Mouse (Mus musculus) urinary bladder, postnatal 10 days (tissue): ENCODE results near the gene Tspan9.

Experiments
- DNase-seq: peaks from one replicate; pipeline ENCODE4 v3.0.0; 2022; ENCODE audit warnings: low spot score

The Tspan9 gene

DNA sequence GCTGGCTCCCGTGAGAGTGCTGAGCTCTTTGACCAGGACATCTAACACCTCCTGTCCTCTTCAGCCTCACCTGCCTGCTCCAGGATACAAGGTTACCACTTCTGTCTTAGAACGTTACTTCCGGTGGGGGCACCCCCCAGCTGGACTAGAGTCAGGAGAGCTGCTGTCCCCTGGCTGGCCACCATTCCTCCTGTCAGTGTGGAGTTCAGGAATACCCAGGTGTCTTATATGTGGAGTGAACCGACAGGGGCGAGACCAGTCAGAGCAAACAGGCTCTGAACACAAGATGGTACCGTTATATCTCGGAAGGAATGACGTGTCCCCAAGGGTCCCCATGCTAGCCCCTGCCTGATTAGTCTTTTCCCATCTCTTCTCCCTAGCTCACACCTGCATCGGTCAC, 106.8 kb downstream of the Tspan9 start:
- DNase-seq = no peak

DNA sequence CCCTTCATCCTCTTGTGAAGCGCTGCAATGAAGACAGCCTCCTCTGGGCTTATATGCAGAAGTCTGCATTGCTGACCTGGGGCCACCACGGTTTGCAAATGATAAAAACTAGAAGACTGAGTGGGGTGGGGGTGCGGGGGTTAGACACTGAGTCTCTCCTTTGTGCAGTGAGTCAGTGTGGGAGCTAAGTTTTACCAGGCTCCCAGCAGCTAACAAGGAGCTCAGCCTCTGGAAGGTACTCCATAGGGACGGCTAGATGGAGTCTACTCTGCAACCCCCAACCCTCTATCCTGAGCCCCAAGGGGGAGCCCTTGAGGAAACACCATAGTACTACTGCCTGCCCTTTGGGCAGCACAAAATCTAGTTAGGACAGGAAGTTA, 107.5 kb downstream of the Tspan9 start:
- DNase-seq = no peak

DNA sequence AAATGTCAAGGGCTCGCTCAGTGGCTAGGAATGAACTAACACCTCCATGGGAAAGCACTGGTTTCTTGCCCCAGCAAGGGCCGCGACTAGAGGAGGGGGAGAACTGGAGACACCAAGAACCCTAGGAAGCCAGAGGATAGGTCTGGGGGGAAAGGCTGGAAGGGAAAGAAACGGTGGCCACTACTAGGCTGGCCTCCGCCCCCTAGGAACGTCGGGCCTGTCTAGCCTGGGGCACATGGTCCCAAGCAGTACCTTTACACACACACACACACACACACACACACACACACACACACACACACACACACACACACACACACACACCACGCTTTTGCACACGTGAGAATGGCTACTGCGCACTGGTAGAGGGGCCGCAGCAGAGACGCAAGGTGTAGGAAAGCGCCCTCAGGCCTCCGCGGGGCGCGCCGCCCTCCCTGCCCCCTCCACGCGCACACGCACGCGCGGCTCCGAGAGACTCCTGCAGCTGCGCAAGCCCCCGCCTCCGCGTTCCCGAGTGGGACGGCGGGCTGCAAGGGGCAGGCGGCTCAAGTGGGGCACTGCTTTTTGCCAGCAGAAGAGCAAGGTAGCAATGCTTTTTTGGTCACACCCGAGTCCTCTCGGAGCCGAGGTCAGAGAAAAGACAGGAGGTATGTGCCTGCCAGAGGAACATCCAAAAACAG, 108.0 kb downstream of the Tspan9 start:
- DNase-seq = no peak

DNA sequence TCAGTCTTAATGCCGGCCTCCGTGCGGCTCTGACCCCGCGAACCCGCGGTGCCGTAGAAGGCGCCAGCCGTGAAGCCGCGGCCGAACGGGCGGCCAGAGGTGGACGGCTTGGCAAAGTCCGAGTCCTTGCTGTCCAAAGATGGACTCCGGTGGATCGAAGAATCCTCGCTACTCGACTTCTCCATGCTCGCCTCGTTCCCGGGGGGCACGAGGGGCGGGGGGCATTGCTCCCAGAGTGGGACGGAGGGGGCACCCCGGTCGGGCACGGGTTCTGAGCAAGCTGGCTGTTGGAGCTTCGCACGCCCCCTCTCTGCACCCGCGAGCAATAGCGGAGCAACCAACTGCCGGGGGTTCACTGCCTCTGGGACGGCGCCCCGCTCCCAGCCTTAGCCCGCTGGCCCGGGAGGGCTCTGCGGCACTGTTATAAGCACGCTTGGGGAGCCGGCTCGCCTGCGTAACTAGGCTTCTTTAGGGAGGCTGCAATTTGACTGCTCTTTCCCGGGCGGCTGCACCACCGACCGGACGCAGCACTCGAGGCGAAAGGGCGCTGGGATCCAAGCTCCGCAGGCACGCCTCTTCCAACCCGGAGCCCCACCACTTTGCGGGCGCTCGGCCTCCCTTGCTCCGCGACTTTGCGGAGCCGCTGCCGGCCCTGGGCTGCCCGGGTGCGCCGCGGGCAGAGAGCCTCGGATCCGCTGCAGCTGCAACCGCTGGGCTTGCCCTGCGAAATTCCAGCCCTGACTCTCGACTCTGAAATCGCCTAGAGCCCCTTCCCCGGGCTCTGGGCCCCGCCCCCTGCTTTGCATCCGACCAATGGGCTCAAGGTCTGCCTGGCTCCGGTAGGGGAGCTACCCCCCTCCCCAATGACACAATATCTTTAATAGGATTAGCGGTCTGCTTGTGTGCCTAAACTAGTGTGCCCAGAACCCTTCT, 108.8 kb downstream of the Tspan9 start:
- DNase-seq = no peak

DNA sequence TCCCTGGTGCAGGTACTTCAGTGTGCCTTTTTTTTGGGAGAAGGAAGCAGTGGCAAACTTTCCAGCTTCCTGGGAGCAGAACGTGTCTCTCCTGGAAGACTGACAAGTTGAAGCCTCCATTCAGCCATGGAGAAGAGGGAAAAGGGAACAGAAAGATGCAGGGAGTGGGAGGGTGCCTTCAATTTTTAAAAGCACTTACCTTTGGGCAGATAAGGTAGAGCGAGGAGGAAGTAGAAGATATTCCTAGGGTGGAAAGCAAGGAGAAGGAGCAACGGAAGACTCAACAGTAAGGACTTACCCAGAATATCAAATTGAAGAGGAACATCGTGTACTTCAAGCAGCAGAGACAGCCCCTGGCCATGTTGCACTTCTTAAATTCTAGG, 109.5 kb downstream of the Tspan9 start:
- DNase-seq = no peak

DNA sequence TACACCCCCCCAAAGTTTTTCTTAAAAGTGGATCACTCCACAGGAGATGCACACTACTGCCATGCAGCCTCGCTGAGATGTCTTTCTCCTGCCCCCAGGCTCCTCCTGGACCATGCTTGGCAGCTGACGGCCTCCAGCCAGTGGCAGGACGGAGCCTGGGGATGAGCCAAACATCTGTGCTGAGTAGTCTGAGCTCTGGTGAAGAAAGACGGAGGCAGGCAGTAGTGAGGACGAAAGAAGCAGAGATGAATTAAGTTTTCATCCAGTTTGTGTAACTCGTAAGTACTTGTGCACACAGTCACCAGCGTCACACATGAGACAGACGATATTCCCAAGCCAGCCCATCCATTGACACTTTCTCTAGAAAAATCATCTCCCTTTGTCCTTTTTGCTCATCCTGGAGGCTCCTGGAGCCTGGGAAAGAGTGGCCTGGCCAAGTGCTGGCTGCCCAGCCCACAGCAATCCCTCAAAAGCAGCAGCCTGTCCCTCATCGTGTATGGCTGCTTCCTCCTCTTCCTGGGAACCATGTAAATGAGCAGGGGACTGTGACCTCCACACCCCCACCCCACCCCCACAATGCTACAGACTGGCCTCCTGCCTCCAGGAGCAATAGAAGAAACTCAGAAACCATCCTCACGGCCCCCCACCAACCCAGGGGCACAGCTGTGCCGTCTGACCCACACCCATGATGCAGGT, 110.1 kb downstream of the Tspan9 start:
- no peak for DNase-seq

DNA sequence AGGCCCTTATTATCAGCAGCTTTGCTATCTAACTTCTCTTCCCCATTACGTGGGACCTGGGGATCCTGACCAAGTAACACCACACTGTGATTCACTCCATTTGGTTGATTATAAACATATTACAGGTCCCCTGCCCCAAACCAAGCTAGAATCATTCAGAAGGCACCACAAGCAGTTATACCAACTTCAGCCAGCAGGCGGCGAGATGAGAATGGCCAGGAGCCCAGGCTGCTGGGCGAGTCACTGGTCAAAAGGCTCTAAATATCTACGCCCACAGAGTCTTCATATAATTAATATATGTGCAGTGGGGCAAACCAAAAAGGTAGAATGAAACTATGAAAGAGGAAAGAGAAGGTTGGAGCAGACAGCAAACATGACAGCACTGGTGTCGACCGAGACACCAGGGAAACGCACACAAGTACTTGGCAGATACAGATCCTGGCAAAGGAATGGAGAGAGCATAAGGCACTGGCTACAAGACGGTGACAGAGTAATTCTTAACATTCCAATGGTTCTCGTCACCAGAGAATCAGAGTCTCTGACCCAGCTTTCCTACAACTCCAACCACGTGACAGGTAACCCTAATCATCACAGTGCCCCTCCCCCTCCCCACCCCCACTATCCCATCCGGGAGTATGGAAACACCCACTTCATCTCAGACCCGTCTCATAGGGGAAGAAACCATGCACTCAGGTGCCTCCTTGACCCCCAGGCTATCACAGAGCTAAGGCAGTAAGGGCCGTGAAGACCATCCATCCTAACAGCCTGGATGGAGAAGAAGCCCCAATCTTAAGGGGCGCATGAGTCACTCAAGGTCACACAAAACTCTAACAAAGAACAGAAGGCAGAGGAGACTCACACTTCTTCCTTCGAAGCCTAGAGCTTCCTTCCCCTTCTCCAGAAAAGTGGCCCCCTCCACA, 110.9 kb downstream of the Tspan9 start:
- DNase-seq = peak; percentile 63

DNA sequence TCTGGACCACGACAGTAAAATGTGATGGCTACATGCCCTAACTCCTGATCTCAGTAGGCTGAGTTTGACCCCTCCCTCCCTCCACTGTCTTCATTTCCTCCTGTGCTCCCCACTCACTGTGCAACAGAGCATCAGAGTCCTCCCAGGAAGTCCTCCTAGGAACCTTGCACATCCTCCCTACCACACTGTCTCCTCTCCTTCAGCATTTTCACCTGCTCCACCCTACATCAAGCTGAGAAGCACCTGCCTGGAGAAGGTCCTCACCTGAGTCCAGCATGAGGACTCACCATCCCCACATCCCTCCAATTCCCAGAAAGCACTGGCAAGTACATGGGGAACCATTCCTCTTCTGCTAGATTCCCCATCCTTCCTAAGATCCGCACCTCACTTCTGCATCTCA, 111.8 kb downstream of the Tspan9 start:
- DNase-seq = no peak

DNA sequence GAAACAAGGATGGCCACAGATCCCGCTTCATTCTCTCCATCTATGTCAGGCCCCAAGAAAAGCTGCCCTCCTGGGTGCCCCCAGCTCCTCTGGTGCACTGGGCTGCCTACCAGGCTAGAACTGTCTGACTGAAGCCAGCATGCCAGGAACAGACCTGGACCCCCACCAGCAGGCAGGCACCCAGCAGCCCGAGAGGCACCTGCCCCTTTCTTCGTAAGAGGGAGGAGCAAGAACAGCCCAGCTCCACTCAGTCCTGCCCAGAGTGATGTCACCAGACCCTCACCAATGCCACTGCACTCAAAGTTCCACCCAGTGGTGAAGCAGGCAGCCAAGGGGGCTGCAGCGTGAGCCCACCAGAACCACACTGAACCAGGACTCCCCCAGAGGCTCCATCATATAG, 112.3 kb downstream of the Tspan9 start:
- no peak for DNase-seq

DNA sequence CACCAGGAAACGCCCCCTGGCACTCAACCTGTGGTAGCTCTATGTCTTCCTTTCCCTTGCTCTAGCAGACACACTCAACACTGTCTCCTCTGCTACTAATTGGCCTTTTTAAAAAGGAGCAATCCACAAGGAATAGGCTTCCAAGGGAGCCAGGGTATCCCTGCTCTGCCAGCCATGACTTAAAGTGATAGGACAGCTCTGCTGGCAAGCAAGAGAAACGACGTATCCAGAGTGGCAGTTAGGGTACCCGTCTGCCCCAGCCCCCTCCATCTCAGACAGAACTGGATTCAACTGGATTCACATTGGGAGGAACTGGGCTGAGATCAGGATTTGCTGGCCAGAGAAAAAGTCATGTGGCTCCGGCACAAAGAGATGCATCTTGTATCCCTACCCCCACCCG, 112.9 kb downstream of the Tspan9 start:
- no peak for DNase-seq

DNA sequence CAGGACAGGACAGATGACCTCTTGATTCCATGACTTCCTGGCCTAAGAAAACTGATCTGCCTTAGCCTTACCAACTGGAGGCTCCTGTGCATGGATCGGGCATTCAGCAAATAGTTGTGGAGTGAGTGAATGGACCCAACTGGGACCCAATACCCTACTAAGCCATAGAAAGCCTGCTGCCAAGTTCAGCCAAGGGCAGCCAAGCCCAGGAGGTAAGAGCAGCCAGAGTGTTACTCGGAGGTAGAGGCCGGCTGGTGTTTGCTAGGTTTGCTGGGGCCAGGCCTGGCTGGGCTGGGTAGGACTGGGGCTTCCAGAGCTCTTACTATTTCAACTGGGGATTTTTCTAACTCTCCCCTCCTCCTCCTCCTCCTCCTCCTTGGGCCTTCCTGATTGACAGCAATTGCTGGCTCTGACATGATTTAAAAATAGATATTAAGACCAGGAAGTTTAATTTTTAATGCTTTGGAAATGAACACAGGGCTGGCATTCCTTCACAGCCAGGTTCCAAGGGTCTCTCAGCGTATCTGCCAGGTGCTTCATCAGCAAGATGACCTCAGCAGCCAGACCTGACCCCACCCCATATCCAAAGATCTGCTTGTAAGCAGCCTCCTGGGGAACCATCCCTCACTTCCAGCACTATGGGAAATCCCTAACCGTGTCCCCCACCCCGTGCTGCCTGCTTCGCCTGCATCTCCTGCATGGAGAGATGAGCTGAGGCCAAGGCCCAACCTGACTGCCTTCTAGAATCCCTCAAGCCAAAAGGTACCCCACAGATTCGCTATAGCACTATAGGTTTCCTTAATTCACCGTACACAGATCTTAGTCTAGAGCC, 113.7 kb downstream of the Tspan9 start:
- no peak for DNase-seq

DNA sequence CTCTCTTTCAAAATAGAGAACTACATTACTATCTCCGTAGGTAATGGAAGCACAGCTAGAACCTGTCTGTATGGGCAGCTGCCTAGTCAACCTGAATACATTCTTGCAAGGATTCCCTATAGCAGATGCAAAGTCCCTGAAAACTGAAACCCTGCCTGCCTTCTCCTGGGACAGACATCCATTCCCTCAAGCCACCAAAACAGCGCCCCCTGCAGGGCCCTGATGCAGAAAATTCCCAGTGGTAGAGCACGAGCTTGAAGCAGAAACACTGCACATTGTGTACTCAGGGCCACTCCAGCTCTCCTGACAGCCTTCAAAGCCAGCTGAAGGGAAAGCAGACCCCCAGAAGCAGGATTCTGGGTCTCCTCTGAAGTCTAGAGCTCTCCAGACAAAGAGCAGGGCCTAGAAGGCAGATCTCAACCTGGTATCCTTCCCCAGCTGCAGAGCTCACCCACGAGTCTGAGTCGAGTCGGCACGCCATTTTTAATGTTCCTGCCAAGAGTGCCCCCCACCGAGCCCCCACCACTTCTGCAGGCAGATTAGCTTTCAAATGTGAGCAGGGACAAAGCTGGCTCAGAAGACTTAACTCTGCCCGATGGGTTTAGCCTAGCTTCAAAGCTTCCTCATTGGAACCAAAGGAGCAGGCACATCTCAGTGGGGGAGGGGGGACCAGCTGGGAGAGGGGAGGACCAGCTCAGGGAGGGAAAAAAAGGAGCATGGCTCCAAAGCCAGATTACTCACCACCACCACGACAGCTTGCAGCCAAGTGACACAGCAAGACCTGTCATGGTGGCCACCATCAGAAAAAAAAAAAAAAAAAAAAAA, 115.1 kb downstream of the Tspan9 start:
- no peak for DNase-seq

DNA sequence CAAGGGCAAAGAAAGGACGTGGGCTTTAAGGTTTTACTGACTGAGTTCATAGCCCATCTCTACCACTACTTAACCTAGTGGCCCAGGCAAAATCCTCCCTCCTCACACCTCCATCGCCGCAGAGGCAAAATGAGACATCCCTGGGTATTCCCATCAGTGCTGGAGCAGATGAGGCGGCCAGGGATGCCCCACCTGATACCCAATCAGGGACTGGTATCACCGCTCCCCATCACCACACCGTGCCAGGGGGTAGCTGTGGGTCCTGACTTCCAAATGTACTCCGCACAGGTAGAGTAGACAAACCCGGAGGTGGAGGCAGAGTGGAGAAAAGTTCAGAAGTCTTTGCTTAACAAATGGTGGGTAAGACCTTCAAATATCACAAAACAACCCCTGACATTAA, 117.4 kb downstream of the Tspan9 start:
- DNase-seq = no peak

DNA sequence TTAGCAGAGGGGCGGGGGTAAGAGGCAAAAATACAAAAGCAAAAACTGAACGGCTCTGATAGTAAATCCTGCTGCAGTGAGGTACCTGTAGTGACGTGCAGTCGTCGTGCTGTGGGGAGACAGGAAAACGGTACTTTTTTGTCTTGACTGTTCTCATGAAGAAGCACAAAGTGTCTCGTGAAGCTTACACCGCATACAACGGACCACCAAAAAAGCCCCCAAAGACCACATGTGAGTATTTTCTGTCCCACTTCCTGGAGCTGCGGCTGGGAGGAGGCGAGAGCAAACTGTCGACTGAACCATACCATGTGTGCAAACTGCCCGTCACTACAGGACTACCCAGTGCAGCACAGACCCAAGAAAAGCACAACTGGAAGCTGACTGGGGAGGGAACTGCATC, 117.8 kb downstream of the Tspan9 start:
- DNase-seq = no peak

DNA sequence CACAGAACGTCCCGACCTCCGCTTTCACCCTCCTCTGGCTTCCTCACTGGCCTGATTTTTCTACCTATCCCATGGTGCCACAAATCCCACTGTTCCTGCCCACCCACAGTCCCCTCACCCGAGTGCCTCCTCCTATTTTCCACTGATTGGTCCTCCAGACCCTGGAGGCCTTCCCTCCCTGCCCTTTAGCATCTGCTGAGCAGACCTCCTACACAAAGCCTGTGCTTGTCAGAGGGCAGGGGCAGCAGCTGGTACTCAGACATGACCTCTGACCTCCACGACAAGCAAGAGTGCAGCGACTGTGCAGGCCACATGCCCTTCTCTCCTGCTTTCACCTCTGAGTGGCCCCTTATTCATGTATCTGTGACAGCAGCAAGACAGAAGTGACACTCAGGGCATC, 121.2 kb downstream of the Tspan9 start:
- no peak for DNase-seq

DNA sequence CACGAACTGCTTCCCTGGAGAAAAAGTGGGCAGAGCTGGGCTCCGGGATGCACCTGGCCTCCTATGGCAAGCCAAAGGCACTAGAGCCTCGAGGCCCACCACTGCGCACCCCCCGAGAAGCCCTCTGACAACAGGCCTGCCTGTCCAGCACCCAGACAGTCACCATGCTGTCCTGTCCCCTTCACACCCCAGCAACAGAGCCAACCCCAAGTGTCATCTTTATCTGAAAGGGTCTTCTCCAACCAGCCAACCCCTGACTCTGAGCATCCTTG, 121.5 kb downstream of the Tspan9 start:
- DNase-seq = no peak

DNA sequence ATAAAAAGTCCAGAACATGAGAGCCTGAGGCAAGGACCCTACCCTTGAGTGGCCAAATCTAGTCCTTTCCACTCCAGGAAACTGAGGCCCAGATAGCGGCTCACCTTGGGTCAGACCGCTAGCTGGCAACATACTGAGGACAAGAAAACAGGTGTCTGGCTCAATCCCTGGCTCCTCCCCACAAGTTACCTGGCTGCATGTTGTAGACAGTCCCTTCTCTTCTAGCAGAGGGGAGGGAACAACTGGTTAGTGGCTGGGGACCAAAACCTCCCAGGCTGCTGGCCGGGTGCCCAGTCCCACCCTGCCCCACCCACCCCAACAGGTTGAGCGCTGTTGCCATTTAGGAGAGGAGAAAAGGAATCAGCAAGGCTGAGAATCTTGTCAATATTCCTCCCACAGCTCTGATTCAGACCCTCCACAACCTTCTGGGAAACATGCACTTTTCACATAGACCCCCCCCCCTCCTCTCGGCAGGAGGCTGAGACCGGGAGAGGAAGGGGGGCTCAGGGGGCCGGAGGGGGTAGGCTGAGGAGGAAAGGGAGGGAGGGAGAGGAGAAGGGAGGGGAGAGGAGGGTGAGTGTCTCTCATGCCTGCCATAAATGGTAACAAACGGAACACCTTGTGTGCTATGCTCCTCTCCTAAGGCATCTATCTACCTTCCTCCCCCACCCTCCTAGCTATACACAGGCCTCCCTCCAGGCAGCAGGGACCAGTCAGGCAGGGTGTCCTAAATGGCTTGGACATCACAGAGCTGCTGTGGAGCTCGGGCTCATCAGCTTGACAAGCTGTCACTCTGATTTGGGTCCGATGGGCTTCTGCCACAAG, 122.1 kb downstream of the Tspan9 start:
- DNase-seq = no peak

DNA sequence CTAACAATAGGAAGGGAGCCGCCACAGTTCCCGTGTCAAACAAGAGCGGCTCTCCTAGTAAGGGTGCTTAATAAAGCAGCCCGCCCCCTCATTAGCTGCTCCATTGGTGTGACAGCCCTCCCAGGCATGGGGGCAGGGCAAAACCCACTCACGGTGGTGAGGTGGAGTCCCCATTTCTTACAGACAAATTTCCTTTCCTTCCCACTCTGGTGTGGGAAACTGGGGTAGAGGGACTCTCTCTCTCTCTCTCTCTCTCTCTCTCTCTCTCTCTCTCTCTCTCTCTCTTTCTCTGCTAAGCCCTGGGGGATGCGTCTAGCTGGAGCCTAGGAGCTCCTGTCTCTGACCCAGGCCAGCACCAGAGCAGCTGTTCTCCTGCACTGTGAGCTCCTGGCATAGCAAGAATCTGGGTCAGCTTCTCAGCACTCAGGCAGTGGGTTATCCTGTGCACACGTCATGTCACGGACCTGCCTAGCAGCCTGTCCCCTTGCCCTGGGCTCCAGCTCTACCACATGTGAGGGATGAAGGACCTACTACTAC, 122.8 kb downstream of the Tspan9 start:
- DNase-seq = no peak

DNA sequence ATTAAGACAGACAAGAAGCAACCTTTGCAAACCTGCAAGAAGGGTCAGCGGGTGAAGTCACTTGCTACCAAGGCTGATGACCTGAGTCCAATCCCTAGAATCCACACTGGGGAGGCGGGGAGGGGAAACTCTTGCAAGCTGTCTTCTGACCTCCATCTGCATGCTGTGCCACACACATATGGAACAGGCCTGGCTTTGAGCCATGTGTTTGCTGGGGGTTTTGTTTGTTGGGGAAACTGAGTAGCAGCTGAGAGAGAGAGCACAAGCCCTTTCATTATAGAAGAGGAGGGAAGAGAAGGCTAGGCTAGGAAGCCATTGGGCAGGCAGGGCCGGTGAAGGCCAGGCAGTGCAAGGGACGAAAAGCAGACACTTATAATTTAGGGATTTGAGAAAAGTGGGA, 123.3 kb downstream of the Tspan9 start:
- DNase-seq = no peak
